Mouse (Mus musculus) midbrain, embryonic 14.5 days (tissue): ENCODE results near the gene Ccl25. TPM values are rescaled to one million over a fixed set of nuclear protein-coding genes. Genes with fewer than 3 reads are reported as not detected.

Experiments
- polyA plus RNA-seq: library from polyadenylated mRNA; unstranded; fragments of >200 nt; fragmentation: Nextera tagmentation; extraction: Ambion mirVana; gene quantifications from 2 replicates; pipeline ENCODE4 v1.2.1, GENCODE M21; 2014

Ccl25 gene
- polyA plus RNA-seq, 1 experiment from 2014 or later, result 17.0 TPM

Other genes starting within 250 kb of the Ccl25 start
- not detected in 2 replicates for gene Cd209f, start 219.4 kb upstream of the Ccl25 start, polyA plus RNA-seq
- gene Cd209g, start 191.1 kb upstream of the Ccl25 start, polyA plus RNA-seq, result not detected in 2 replicates
- gene Evi5l, start 158.6 kb upstream of the Ccl25 start, polyA plus RNA-seq, result 93.6 and 98.0 TPM in 2 replicates
- 51.8 and 67.1 TPM in 2 replicates for gene Prr36, start 107.8 kb upstream of the Ccl25 start, polyA plus RNA-seq
- 0.07 TPM in 1 of 2 replicates, not detected in the other for gene Lrrc8e, start 98.4 kb upstream of the Ccl25 start, polyA plus RNA-seq
- gene Map2k7, start 86.5 kb upstream of the Ccl25 start, polyA plus RNA-seq, result 21.9 and 30.1 TPM in 2 replicates
- 0.70 and 0.80 TPM in 2 replicates for gene Gm49320, start 86.3 kb upstream of the Ccl25 start, polyA plus RNA-seq
- 4.6 and 5.0 TPM in 2 replicates for gene Tgfbr3l, start 77.0 kb upstream of the Ccl25 start, polyA plus RNA-seq
- gene Snapc2, start 72.1 kb upstream of the Ccl25 start, polyA plus RNA-seq, result 58.6 and 69.4 TPM in 2 replicates
- 210 and 240 TPM in 2 replicates for gene Ctxn1, start 65.9 kb upstream of the Ccl25 start, polyA plus RNA-seq
- gene Timm44, start 49.3 kb upstream of the Ccl25 start, polyA plus RNA-seq, result 45.1 and 47.2 TPM in 2 replicates
- 89.3 and 157 TPM in 2 replicates for gene Elavl1, start 203 bp downstream of the Ccl25 start, polyA plus RNA-seq
- gene Cers4, start 167.8 kb downstream of the Ccl25 start, polyA plus RNA-seq, result 37.7 and 41.1 TPM in 2 replicates